Mouse (Mus musculus) limb, embryonic 13.5 days (tissue): ENCODE data around the gene Eif2s2. TPM values are rescaled to one million over a fixed set of nuclear protein-coding genes. Genes with fewer than 3 reads are reported as not detected.
"Not testable (repeated sequence)": the region's sequence is repeated elsewhere in the genome, so short reads cannot be mapped to it uniquely, and the experiment has no call there.

Experiments
- ATAC-seq: fragments of 200-750 bp; cut with Nextera tagmentation; 2 replicates; pipeline ENCODE4 v1.8.0; 2017; ENCODE audit warnings: low read depth, moderate number of reproducible peaks, moderate TSS enrichment; ENCODE audit not compliant: low FRiP score
- H3K27ac ChIP-seq: fragments of 300-500 bp; sonication (generic); 2 replicates; pipeline ENCODE4 v1.5.1; 2015; ENCODE audit warnings: inconsistent platforms, mild to moderate bottlenecking, moderate library complexity
- H3K27me3 ChIP-seq: fragments of 300-500 bp; sonication (generic); 2 replicates; pipeline ENCODE4 v1.6.1; 2015; ENCODE audit warnings: mild to moderate bottlenecking, inconsistent platforms
- H3K36me3 ChIP-seq: fragments of 300-500 bp; sonication (generic); 2 replicates; pipeline ENCODE4 v1.6.1; 2015; ENCODE audit warnings: inconsistent platforms, mild to moderate bottlenecking, moderate library complexity
- H3K4me1 ChIP-seq: fragments of 300-500 bp; sonication (generic); 2 replicates; pipeline ENCODE4 v1.6.1; 2015; ENCODE audit warnings: inconsistent platforms
- H3K4me2 ChIP-seq: fragments of 300-500 bp; sonication (generic); replicated peaks from 2 replicates; pipeline ENCODE4 v1.6.1; 2015; ENCODE audit warnings: inconsistent platforms, mild to moderate bottlenecking, moderate library complexity
- H3K4me3 ChIP-seq: fragments of 300-500 bp; sonication (generic); 2 replicates; pipeline ENCODE4 v1.5.1; 2015; ENCODE audit warnings: moderate library complexity, mild to moderate bottlenecking, inconsistent platforms
- H3K9ac ChIP-seq: fragments of 300-500 bp; sonication (generic); 2 replicates; pipeline ENCODE4 v1.6.1; 2015; ENCODE audit warnings: mild to moderate bottlenecking, inconsistent platforms
- H3K9me3 ChIP-seq: fragments of 300-500 bp; sonication (generic); 2 replicates; pipeline ENCODE4 v1.6.1; 2016; ENCODE audit warnings: inconsistent platforms
- WGBS: fragments of 180-500 bp; shearing (Covaris S2); methylation state at CpG from one replicate; pipeline ENCODE4 v1.1.7; 2015; 5-methylcytosine and 5-hydroxymethylcytosine counted together
- polyA plus RNA-seq: library from polyadenylated mRNA; unstranded; fragments of >200 nt; fragmentation: Nextera tagmentation; extraction: Ambion mirVana; gene quantifications from 2 replicates; pipeline ENCODE4 v1.2.1, GENCODE M21; 2015

The Eif2s2 gene
- 110 and 115 TPM in 2 replicates for polyA plus RNA-seq

DNA sequence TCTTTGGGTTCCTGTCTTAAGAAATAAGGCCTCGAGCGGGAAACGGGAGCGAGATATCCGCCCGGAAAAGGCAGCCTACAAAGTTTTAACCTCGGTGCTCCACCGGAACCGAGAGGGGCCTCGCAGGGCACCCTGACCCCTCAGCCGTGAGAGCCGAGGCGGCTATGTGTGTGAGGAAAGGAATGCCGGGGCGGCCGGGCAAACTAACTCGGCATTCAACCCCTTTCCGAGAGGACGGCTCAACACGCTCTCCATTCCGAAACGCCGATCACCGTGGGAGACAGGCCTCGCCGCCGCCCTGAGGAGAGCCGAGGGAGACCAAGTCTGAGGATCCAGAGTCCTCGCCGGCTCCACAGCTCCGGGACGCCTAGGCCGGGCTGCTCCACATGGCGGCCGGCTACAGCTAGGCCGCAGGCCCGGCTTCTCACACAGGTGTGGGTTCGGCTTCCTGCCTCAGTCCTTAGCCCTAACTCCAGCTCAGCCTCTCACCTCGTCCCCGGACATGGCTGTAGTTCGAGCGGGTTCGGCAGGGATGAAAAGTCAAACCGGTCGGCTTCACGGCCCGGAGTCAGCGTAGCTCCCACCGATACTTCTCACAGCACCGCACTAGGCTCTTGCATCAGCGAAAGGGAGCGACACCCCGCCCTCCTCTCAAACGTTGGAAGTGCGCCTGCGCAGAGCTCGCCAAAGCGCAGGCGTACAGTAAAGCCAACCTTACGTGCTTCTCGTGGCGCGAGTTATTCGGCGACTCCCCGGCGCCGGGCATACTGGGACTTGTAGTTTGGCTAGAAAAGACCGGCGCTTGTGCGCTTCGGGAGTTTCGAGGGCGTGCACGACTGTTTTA, at the start of gene Eif2s2:
Eif2s2 (minus strand) TSS at position 735 of the 844 bp plus-strand sequence.
- peak within 1 kb of the TSS; percentile 84 for H3K27ac ChIP-seq
- under 1% methylated on average over 75 of the region's 75 CpGs for WGBS
- peaks cover 19% of the 10 kb centered on the region for H3K4me1 ChIP-seq

DNA sequence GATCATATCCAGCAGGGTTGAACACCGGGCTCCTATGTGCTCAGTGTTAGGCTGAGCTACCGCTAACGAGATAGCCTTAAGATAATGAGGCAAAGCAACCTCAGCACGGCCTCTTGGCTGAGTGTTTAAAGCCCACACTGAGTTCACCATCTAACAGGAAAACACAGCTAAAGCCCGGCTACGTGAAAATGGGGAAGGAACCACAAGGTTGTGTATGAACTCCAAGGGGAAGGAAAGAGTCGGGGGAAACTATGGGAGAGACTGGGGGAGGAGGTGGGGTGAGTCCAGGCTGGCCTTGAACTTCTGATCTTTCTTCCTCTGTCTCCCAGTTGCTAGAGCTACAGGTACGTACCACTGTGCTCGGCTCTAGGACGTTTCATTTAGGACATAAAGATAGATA, 49.2 kb upstream of the Eif2s2 start:
- Histone ChIP-seq H3K9ac (no peak overlapping the region), H3K4me2 (peak overlapping the region; percentile 19; the same call in 1 of the 2 replicates), H3K4me1 (peaks cover 31% of the 10 kb centered on the region), H3K27me3 (peaks cover 33% of the 10 kb centered on the region), H3K27ac (no peak overlapping the region), H3K36me3 (no peaks in the 10 kb centered on the region), H3K9me3 (no peaks in the 10 kb centered on the region), H3K4me3 (no peak overlapping the region)
- 34% methylated on average over 10 of the region's 10 CpGs for WGBS
- no peak for ATAC-seq

More for the DNA sequence above, at the start of gene Eif2s2:
- peak within 1 kb of the TSS; percentile 88 for H3K4me3 ChIP-seq
- peak within 1 kb of the TSS; percentile 94 for H3K9ac ChIP-seq
- peaks cover 5% of the 10 kb centered on the region for H3K36me3 ChIP-seq
- H3K4me2 ChIP-seq: peak within 1 kb of the TSS; percentile 75
- H3K9me3 ChIP-seq: no peaks in the 10 kb centered on the region
- ATAC-seq: peak; percentile 97
- no peaks in the 10 kb centered on the region for H3K27me3 ChIP-seq

DNA sequence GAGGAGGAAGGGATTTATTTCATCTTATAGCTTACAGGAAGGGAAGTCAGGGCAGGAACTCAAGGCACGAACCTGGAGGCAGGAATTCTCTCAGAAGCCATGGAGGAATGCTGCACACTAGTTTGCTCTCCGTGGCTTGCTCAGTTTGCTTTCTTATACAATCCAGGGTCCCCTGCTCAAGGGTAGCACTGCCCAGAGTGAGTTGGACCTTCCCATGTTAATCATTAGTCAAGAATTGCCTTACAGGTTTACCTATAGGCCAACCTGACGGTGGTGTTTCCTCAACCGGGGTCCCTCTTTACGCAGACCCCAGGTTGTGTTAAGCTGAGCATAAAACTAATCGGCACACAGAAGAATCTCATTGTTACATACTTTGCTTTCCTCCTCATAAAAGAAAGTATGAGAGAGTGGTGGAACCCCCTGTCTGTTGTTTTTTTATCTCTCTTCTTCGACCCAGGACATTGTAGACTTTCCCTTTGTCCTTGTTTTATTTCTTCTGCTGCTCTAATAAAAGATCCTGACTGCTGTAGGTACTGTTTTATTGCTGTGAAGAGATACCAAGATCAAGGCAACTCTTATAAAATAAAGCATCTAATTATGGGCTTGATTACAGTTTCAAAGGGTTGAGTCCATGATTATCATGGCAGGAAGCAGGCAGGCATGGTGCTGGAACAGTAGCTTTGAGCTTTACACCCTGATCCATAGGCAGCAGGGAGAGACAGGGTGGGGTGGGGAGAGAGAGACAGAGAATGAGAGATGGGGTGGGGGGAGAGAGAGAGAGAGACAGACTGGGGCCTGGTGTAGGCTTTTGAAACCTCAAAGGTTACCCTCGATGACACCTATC, 45.0 kb upstream of the Eif2s2 start:
- ATAC-seq: no peak
- 76% methylated on average over 8 of the region's 8 CpGs for WGBS
- H3K9ac ChIP-seq: no peak overlapping the region
- no peak overlapping the region for H3K4me3 ChIP-seq
- no peaks in the 10 kb centered on the region for H3K36me3 ChIP-seq
- peaks cover 27% of the 10 kb centered on the region for H3K27me3 ChIP-seq
- H3K4me2 ChIP-seq: no peak overlapping the region
- peaks cover 44% of the 10 kb centered on the region for H3K4me1 ChIP-seq
- H3K27ac ChIP-seq: no peak overlapping the region
- H3K9me3 ChIP-seq: no peaks in the 10 kb centered on the region

DNA sequence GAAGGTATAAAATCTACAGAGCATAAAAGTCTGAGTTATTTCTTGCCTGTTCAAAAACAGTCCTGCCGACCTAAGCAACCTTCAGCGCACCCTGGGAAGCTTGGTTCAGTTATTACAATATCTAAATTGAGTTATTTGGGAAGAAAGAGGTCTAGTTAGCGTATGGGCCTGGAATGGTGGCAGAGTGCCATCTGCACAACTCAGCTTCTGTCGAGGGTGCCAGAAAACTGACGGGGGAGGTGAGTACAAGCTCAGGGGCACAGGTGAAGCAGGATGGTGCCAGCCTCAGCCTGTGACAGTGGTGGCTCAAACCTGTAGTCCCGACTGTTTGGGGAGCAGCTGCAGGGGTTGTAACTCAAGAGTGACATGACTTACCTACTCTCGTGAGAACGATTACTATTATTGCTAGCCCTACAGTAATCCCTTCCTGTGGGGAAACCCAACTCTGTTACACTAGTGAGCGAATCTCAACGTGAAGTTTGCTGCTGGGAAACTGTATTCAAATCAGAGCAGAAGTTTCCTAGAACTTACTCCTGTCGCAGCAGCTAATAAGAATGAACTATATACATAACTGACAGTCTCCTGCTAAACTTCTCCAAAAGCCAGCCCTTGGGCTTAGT, 43.9 kb upstream of the Eif2s2 start:
- no peak overlapping the region for H3K27ac ChIP-seq
- no peak overlapping the region for H3K4me3 ChIP-seq
- H3K36me3 ChIP-seq: no peaks in the 10 kb centered on the region
- WGBS: 58% methylated on average over 11 of the region's 11 CpGs
- peaks cover 35% of the 10 kb centered on the region for H3K4me1 ChIP-seq
- ATAC-seq: no peak
- H3K4me2 ChIP-seq: no peak overlapping the region
- H3K9me3 ChIP-seq: no peaks in the 10 kb centered on the region
- H3K27me3 ChIP-seq: peaks cover 26% of the 10 kb centered on the region
- H3K9ac ChIP-seq: no peak overlapping the region

DNA sequence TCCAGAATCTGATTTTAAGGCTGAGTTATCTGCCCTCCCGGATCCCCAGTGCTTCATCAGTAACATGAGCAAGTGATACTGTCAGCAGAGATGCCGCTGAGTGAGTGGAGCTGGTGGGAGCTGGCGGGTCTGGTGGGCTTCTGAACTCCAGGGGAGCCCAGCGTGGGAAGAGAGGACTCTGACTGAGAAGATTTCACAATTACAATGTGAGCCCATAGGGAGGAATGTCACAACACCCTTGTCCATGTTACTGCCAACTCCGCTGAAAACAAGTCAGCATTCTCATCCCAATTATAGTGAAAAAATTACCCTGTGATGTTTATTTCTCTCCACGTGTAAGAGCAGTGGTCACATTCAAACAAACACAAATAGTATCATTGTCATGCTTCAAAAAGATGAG, 43.4 kb upstream of the Eif2s2 start:
- Histone ChIP-seq H3K36me3 (no peaks in the 10 kb centered on the region), H3K9ac (no peak overlapping the region), H3K27ac (no peak overlapping the region), H3K27me3 (peaks cover 31% of the 10 kb centered on the region), H3K4me3 (no peak overlapping the region), H3K4me1 (peaks cover 32% of the 10 kb centered on the region), H3K9me3 (no peaks in the 10 kb centered on the region), H3K4me2 (no peak overlapping the region)
- ATAC-seq: no peak
- WGBS: 69% methylated on average over 6 of the region's 6 CpGs

DNA sequence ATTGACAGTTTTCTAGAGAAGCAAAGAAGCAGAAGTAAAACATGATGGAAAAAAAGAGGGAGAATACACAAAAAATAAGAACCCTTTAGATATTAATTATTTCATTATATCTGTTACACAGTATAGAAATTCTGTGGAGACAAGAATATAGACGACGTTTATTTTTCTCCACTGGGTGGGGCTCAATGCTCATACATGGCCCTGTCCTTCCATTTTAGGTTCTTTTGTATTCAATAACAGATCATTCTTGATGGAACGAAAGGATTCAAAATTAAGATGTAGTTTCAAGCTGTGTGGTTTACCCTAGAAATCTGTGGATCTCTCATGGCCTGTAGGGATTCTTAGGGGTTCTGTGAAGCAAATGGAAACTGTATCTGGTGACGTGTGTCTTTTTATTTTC, 41.1 kb upstream of the Eif2s2 start:
- Histone ChIP-seq H3K9me3 (no peaks in the 10 kb centered on the region), H3K27ac (no peak overlapping the region), H3K36me3 (no peaks in the 10 kb centered on the region), H3K27me3 (peaks cover 40% of the 10 kb centered on the region), H3K4me1 (peaks cover 22% of the 10 kb centered on the region), H3K9ac (no peak overlapping the region), H3K4me3 (no peak overlapping the region), H3K4me2 (no peak overlapping the region)
- WGBS: 58% methylated on average over 4 of the region's 4 CpGs
- no peak for ATAC-seq

DNA sequence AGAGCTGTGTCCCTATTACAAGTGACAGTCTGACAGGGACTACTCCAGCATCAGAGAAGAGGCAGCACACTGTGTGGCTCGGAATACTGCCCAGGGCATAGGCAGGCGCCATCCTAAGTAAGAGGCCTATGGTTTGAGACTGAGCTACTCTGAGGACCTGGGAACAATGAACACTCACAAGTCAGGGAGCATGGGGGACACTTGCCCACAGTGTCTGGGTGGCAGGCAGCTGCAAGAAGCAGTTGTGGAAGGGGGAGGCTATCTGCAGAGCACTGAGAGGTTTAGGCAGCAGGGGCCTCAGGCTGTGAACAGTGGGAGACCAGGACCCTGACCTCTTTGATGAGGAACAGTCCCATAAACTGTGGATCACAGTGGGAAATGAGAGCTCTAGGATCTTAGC, 35.6 kb upstream of the Eif2s2 start:
- Histone ChIP-seq H3K9ac (no peak overlapping the region; the same call in 1 of the 2 replicates), H3K27ac (no peak overlapping the region), H3K4me2 (no peak overlapping the region), H3K9me3 (no peaks in the 10 kb centered on the region), H3K4me1 (peaks cover 25% of the 10 kb centered on the region), H3K36me3 (no peaks in the 10 kb centered on the region), H3K4me3 (no peak overlapping the region), H3K27me3 (peaks cover 31% of the 10 kb centered on the region)
- WGBS: 20% methylated on average over 2 of the region's 2 CpGs
- ATAC-seq: 0 out of 2 replicates have a peak, but pooled peaks have one; percentile 48

DNA sequence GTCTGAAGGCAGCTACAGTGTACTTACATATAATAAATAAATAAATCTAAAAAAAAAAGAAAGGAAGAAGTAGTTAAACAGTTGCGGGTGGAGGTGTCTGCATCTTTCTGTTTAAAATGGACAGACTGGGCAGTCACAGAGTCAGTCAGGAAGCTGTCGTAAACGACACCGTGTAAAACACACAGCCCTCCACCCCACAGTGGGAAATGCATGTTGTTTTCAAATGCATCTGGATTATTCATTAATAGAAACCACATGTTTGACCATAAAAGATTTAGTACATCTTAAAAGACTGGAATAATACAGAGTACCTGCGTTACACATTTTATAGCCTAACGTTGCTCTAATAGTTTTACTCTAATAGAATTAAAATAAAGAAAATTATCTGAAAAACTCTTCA, 34.1 kb upstream of the Eif2s2 start:
- H3K27ac ChIP-seq: no peak overlapping the region
- no peak overlapping the region for H3K9ac ChIP-seq
- H3K4me1 ChIP-seq: peaks cover 25% of the 10 kb centered on the region
- peaks cover 31% of the 10 kb centered on the region for H3K27me3 ChIP-seq
- H3K36me3 ChIP-seq: no peaks in the 10 kb centered on the region
- no peak overlapping the region for H3K4me3 ChIP-seq
- peak; percentile 67; the same call in 1 of the 2 replicates for ATAC-seq
- H3K4me2 ChIP-seq: no peak overlapping the region
- H3K9me3 ChIP-seq: no peaks in the 10 kb centered on the region
- WGBS: 9% methylated on average over 6 of the region's 6 CpGs

DNA sequence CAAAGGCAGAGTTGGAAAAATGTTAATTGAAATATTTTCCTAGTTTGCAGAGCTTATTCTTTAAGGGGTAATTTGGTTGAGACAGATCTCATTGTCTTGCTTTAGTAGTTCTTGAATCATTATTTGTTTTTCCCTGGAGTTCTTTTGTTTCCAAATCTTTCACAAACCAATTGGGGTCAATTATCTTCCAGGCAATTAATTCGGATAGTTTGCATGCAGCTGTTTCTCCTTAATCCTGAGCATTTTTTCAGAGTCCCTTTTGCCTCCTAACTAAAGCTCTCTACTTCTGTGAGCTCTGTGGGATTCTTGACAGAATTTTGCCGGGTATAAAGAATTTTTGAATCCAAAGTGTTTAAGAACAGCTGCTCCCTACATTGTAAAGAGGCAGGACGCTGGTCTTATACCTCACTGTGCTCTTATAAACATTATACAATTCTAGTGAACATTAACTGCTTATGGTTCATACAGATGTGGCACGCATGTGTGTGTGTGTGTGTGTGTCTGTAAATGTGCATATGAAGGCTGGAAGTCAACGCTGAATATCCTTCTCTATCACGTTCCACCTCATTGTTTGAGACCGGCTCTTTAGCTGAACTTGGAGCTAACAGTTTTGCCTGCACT, 32.8 kb upstream of the Eif2s2 start:
- peaks cover 20% of the 10 kb centered on the region for H3K4me1 ChIP-seq
- peak overlapping the region; percentile 52 for H3K27ac ChIP-seq
- peak; percentile 74 for ATAC-seq
- H3K36me3 ChIP-seq: no peaks in the 10 kb centered on the region
- H3K9me3 ChIP-seq: no peaks in the 10 kb centered on the region
- 22% methylated on average over 7 of the region's 7 CpGs for WGBS
- H3K4me3 ChIP-seq: no peak overlapping the region
- H3K9ac ChIP-seq: no peak overlapping the region
- H3K4me2 ChIP-seq: 0 out of 2 replicates have a peak overlapping the region, but pooled peaks have one; percentile 7
- peaks cover 30% of the 10 kb centered on the region for H3K27me3 ChIP-seq

DNA sequence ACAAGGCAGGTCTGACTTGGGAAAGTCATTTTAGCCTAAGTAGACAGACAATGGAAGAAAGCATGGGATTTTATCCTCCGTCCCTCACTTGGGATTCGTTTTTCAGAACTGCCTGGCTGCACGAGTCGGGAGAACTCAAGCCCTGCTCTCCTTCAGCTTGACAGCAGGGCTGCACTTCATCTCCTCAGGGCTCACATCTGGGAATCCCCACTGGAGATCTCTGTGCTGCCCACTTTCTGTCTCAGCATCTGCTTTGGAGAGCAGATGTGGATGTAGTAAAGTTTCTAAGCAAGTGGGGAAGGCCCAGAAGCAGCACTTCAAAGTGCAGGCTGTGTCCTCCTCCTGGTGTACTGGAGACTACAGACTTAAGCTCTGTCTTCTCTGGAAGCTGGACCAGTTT, 29.4 kb upstream of the Eif2s2 start:
- peaks cover 23% of the 10 kb centered on the region for H3K4me1 ChIP-seq
- ATAC-seq, H3K27ac ChIP-seq, H3K36me3 ChIP-seq, H3K9me3 ChIP-seq, H3K9ac ChIP-seq, H3K4me2 ChIP-seq, H3K4me3 ChIP-seq: not testable (repeated sequence)
- peaks cover 14% of the 10 kb centered on the region for H3K27me3 ChIP-seq
- no CpG with 5 or more reads among the region's 4 CpGs for WGBS

DNA sequence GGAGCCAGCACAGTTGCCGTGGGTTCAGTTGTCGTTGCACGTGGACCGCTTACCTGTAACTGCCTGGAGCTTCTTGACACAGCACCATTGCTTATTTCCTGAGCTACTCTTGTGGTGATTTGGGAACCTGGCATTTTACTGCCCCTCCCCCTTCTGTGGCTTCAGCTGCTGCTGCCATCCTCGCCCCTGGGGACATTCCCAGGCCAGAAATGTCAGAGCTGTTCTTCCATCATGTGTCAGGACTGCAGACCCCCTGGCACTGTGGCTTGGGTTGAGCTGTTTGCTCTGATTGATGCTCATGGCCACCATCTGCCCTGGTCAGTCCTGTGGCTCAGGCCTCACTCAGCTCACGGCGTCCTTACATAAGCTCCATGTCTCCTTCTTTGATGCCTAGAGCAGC, 28.2 kb upstream of the Eif2s2 start:
- Histone ChIP-seq H3K27me3 (peaks cover 16% of the 10 kb centered on the region), H3K36me3 (no peaks in the 10 kb centered on the region), H3K9ac (no peak overlapping the region), H3K4me3 (no peak overlapping the region), H3K4me1 (peaks cover 18% of the 10 kb centered on the region), H3K27ac (no peak overlapping the region), H3K4me2 (no peak overlapping the region), H3K9me3 (no peaks in the 10 kb centered on the region)
- 80% methylated on average over 7 of the region's 7 CpGs for WGBS
- no peak for ATAC-seq
